Comparison of ENCODE assay signal across 27 mouse cellular contexts in the genomic region with DNA sequence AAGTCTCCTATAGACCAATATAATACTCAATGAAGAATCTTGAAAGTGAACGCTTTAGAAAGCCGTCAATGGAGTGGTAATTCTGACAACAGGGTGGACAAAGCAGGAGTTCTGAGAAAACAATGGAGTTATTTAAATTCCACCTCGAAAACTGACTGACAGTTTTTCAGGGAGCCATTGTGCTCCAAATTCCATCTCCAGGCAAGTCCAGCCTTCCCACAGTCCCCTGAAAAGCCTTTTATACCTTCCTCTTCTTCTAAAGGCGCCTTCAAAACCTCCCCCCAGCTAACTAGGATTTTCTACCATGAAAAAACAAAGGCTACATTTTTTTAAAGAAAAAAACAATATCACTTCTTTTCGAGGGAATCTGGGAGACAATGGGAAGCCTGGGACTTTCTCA.
DNase-seq lines count a peak whose midpoint lies in the region; ATAC-seq lines count a peak whose summit lies in the region.
"Had no signal": no experiment of that assay in that cellular context is flagged by ENCODE, and none has a peak within 500 bp of the region (broad histone marks: within the 10 kb centered on the region; RNA-seq: fewer than 3 reads in every experiment).

No protein-coding gene starts in this region.

- no peaks in the 10 kb centered on the region for H3K36me3 ChIP-seq in hindbrain, embryonic 11.5 days (ENCODE audit: control insufficient read depth, insufficient read depth, low read length)
- H3K36me3 ChIP-seq in hindbrain, embryonic 16.5 days (ENCODE audit: control insufficient read depth, insufficient read depth, low read length), result no peaks in the 10 kb centered on the region
- H3K36me3 ChIP-seq: embryonic facial prominence, embryonic 13.5 days; heart, embryonic 13.5 days; hindbrain, embryonic 15.5 days; kidney, embryonic 15.5 days; limb, embryonic 13.5 days; lung, embryonic 15.5 days; neural tube, embryonic 12.5 days had no signal

- H3K9me3 ChIP-seq in hindbrain, embryonic 11.5 days (ENCODE audit: control insufficient read depth, low read length), result no peaks in the 10 kb centered on the region
- no peaks in the 10 kb centered on the region for H3K9me3 ChIP-seq in hindbrain, embryonic 16.5 days (ENCODE audit: control insufficient read depth, low read length)
- H3K9me3 ChIP-seq: embryonic facial prominence, embryonic 13.5 days; forebrain, embryonic 13.5 days; heart, embryonic 13.5 days; hindbrain, embryonic 15.5 days; kidney, embryonic 15.5 days; limb, embryonic 13.5 days; lung, embryonic 15.5 days; neural tube, embryonic 12.5 days had no signal

- no peaks in the 10 kb centered on the region for H3K4me1 ChIP-seq in hindbrain, embryonic 11.5 days (replicated peaks; ENCODE audit: control insufficient read depth, insufficient read depth, low read length)
- H3K4me1 ChIP-seq in hindbrain, embryonic 16.5 days (ENCODE audit: control insufficient read depth, insufficient read depth, low read depth, low read length), result no peaks in the 10 kb centered on the region
- H3K4me1 ChIP-seq: embryonic facial prominence, embryonic 13.5 days; heart, embryonic 13.5 days; hindbrain, embryonic 15.5 days; kidney, embryonic 15.5 days; limb, embryonic 13.5 days; lung, embryonic 15.5 days; neural tube, embryonic 12.5 days had no signal

- no peak overlapping the region for H3K4me3 ChIP-seq in hindbrain, embryonic 11.5 days (ENCODE audit: low read depth, low read length)
- H3K4me3 ChIP-seq in hindbrain, embryonic 16.5 days (ENCODE audit: low read length), result no peak overlapping the region
- H3K4me3 ChIP-seq: embryonic facial prominence, embryonic 13.5 days; forebrain, embryonic 13.5 days; heart, embryonic 13.5 days; hindbrain, embryonic 15.5 days; kidney, embryonic 15.5 days; left cerebral cortex, adult 2 months; limb, embryonic 13.5 days; lung, embryonic 15.5 days; myocyte; neural tube, embryonic 12.5 days had no signal

- H3K27me3 ChIP-seq in hindbrain, embryonic 11.5 days (ENCODE audit: control insufficient read depth, insufficient read depth, low read length), result no peaks in the 10 kb centered on the region
- no peaks in the 10 kb centered on the region for H3K27me3 ChIP-seq in hindbrain, embryonic 16.5 days (replicated peaks; ENCODE audit: control insufficient read depth, insufficient read depth, low read length)
- H3K27me3 ChIP-seq: embryonic facial prominence, embryonic 13.5 days; forebrain, embryonic 13.5 days; heart, embryonic 13.5 days; hindbrain, embryonic 15.5 days; kidney, embryonic 15.5 days; limb, embryonic 13.5 days; lung, embryonic 15.5 days; neural tube, embryonic 12.5 days had no signal

- intact Hi-C loops in heart, postnatal 10 days (cut with DNase I), result no loop called here

- no peak overlapping the region for H3K4me2 ChIP-seq in hindbrain, embryonic 11.5 days (replicated peaks; ENCODE audit: low read depth, low read length)
- no peak overlapping the region for H3K4me2 ChIP-seq in hindbrain, embryonic 16.5 days (ENCODE audit: low read length)
- H3K4me2 ChIP-seq: embryonic facial prominence, embryonic 13.5 days; forebrain, embryonic 13.5 days; heart, embryonic 13.5 days; hindbrain, embryonic 15.5 days; kidney, embryonic 15.5 days; limb, embryonic 13.5 days; liver, embryonic 11.5 days; lung, embryonic 15.5 days; neural tube, embryonic 12.5 days had no signal

- no peak overlapping the region for H3K27ac ChIP-seq in hindbrain, embryonic 11.5 days (ENCODE audit: low read depth, low read length)
- no peak overlapping the region for H3K27ac ChIP-seq in hindbrain, embryonic 16.5 days (ENCODE audit: low read depth, low read length)
- H3K27ac ChIP-seq: embryonic facial prominence, embryonic 13.5 days; forebrain, embryonic 13.5 days; heart, embryonic 13.5 days; hindbrain, embryonic 15.5 days; kidney, embryonic 15.5 days; left cerebral cortex, adult 2 months; limb, embryonic 13.5 days; lung, embryonic 15.5 days; neural tube, embryonic 12.5 days had no signal

- H3K9ac ChIP-seq in hindbrain, embryonic 11.5 days (ENCODE audit: low read depth, low read length), result no peak overlapping the region
- no peak overlapping the region for H3K9ac ChIP-seq in hindbrain, embryonic 16.5 days (ENCODE audit: low read depth, low read length)
- H3K9ac ChIP-seq: embryonic facial prominence, embryonic 13.5 days; forebrain, embryonic 13.5 days; heart, embryonic 13.5 days; hindbrain, embryonic 15.5 days; kidney, embryonic 15.5 days; limb, embryonic 13.5 days; lung, embryonic 15.5 days; neural tube, embryonic 12.5 days had no signal

- 20% methylated on average over 5 of the region's 5 CpGs for WGBS in hindbrain, embryonic 11.5 days
- WGBS in hindbrain, embryonic 16.5 days, result 19% methylated on average over 5 of the region's 5 CpGs

- ATAC-seq in hindbrain, embryonic 11.5 days (ENCODE audit: low FRiP score), result peak; percentile 45; the same call in 1 of the 2 replicates
- ATAC-seq in hindbrain, embryonic 16.5 days, result no peak
- ATAC-seq: forebrain, embryonic 13.5 days; midbrain, embryonic 16.5 days had no signal

- peak; percentile 22 for DNase-seq in hindbrain, embryonic 11.5 days (ENCODE audit: low spot score)
- peak; percentile 5 for DNase-seq in ES-CJ7 (ENCODE audit: low read depth, low spot score)
- DNase-seq in Muller cell, postnatal 12 days (ENCODE audit: inconsistent ontology term), result peak; percentile 4
- peak; percentile 53 for DNase-seq in embryo, embryonic 10.5 days (ENCODE audit: low spot score)
- DNase-seq in heart, postnatal 10 days, result no peak
- DNase-seq in heart, adult 18-20 months, result no peak
- DNase-seq: adrenal gland, postnatal 25 days; B cell, adult 2 months; cerebellum, adult 18-20 months; cerebellum, postnatal 10 days; heart, postnatal 14 days; kidney, adult 18-20 months; kidney, postnatal 25 days; thymus, postnatal 4 days had no signal

Comparison
In these comparisons a context has a peak if more than half of its experiments do, and no peak if none do; other contexts are left out.
1. DNase-seq: peak in hindbrain, embryonic 11.5 days (single experiment), ES-CJ7 (single experiment), Muller cell, postnatal 12 days (single experiment) and embryo, embryonic 10.5 days (single experiment); none in heart, postnatal 10 days (0 of 2) and heart, adult 18-20 months (0 of 2).